Mouse (Mus musculus) cortical plate, adult 2 months (tissue): ENCODE results near the gene Gm21440. TPM values are rescaled to one million over a fixed set of nuclear protein-coding genes. Genes with fewer than 3 reads are reported as not detected.
"Not testable (repeated sequence)": the region's sequence is repeated elsewhere in the genome, so short reads cannot be mapped to it uniquely, and the experiment has no call there.

Experiments
- H3K27ac ChIP-seq: fragments of 200-500 bp; 2 replicates; pipeline ENCODE4 v1.5.1; 2012; ENCODE audit warnings: low read length, control low read depth, inconsistent platforms; ENCODE audit not compliant: insufficient read depth
- H3K4me1 ChIP-seq: fragments of 200-500 bp; 2 replicates; pipeline ENCODE4 v1.6.1; 2011; ENCODE audit warnings: low read length; ENCODE audit not compliant: control insufficient read depth, insufficient read depth
- H3K4me3 ChIP-seq: fragments of 200-500 bp; 2 replicates; pipeline ENCODE4 v1.5.1; 2011; ENCODE audit warnings: mild to moderate bottlenecking, low read length, control low read depth; ENCODE audit not compliant: insufficient read depth
- polyA plus RNA-seq: library from polyadenylated mRNA; depleted of rRNA; stranded (reverse); fragments of >200 nt; gene quantifications from 2 replicates; pipeline ENCODE4 v1.2.3, GENCODE M21; 2012; rRNA removed

Gm21440 gene
- not detected in 2 replicates for polyA plus RNA-seq

DNA sequence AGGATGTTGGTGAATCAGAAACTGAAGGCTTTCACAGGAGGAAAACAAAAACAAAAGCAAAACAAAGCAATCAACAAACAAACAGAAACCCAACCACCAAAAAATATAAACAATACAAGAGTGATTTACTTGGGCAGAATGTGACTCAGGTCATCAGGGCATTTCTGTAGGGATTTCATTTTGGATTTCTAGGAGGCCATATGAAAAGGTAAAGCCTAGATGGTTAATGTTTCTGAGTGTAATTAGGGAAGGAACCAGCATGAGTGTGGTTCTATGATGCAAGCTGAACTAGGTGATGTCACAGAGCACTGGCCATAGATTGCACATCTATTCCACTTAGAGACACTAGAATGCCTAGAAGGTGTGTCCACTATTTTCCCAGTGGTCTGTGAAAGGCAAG is at the start of gene Gm21440, which contains the start of gene Gm21454:
Gm21440 (plus strand) TSS at position 301 of the 400 bp plus-strand sequence.
Gm21454 (plus strand) TSS at position 352 of the 400 bp plus-strand sequence.
- not testable (repeated sequence) for H3K27ac ChIP-seq, H3K4me3 ChIP-seq, H3K4me1 ChIP-seq

DNA sequence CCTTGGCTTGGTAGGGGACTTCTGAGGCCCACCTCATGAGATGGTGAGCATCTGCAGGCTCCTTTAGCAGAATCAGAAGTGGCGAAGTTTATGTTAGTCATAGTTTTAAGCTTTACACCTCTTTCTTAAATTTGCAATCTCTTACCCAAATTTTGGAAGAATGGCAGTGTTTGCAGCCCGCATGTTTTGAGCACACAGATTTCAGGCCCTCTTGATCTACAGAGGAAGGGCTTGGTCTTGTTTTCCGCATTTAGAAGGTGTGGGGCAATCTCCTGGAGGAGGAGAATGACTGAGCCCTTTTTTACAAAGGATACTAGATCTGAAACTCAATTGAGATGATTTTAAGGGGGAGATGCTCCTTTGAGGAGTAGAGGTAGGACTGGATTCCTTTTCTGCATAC is 28.4 kb upstream of the Gm21440 start, which contains the start of gene Gm21828:
Gm21828 (minus strand) TSS at position 101 of the 400 bp plus-strand sequence.
- H3K27ac ChIP-seq, H3K4me3 ChIP-seq, H3K4me1 ChIP-seq: not testable (repeated sequence)

Other genes starting within 250 kb of the Gm21440 start
- not detected in 2 replicates for gene Gm20807, start 209.5 kb upstream of the Gm21440 start, polyA plus RNA-seq
- gene Gm21891, start 118.9 kb upstream of the Gm21440 start, polyA plus RNA-seq = not detected in 2 replicates
- gene Gm21425, start 90.4 kb upstream of the Gm21440 start, polyA plus RNA-seq = not detected in 2 replicates
- gene Gm21828, start 28.5 kb upstream of the Gm21440 start, polyA plus RNA-seq = not detected in 2 replicates
- gene Gm21454, start 51 bp downstream of the Gm21440 start, polyA plus RNA-seq = not detected in 2 replicates
- not detected in 2 replicates for gene Gm21725, start 96.7 kb downstream of the Gm21440 start, polyA plus RNA-seq
- not detected in 2 replicates for gene Gm21866, start 213.2 kb downstream of the Gm21440 start, polyA plus RNA-seq
- gene Gm20773, start 241.6 kb downstream of the Gm21440 start, polyA plus RNA-seq = not detected in 2 replicates